Mouse (Mus musculus) E14TG2a.4 (cell line): ENCODE data around the gene Sde2.

Experiments used
- H3K27me3 ChIP-seq: 2 replicates; pipeline ENCODE4 v1.6.1; 2014; ENCODE audit warnings: low read length, control low read depth; ENCODE audit not compliant: insufficient read depth
- H3K36me3 ChIP-seq: 2 replicates; pipeline ENCODE4 v1.6.1; 2014; ENCODE audit warnings: low read length, control low read depth; ENCODE audit not compliant: insufficient read depth
- H3K4me1 ChIP-seq: replicated peaks from 2 replicates; pipeline ENCODE4 v1.6.1; 2014; ENCODE audit warnings: low read depth, low read length, control low read depth
- H3K4me3 ChIP-seq: replicated peaks from 2 replicates; pipeline ENCODE4 v1.5.1; 2014; ENCODE audit warnings: mild to moderate bottlenecking, low read length
- H3K9me3 ChIP-seq: 2 replicates; pipeline ENCODE4 v1.6.1; 2014; ENCODE audit warnings: low read length, control low read depth
- CTCF ChIP-seq: conservative IDR thresholded peaks from 2 replicates; pipeline ENCODE4 v1.5.1; 2014; ENCODE audit warnings: low read length
- NANOG ChIP-seq: IDR thresholded peaks from 2 replicates; pipeline ENCODE4 v1.6.1; 2014; ENCODE audit warnings: borderline replicate concordance, low read length, mixed read lengths
- POU5F1 ChIP-seq: IDR thresholded peaks from 2 replicates; pipeline ENCODE4 v1.6.1; 2014; ENCODE audit warnings: low read length, borderline replicate concordance

Sde2 gene

GRCm38 (mm10) chr1:180866001-180866400 is 15.1 kb downstream of the Sde2 start:
- H3K4me1 ChIP-seq, result peaks cover 58% of the 10 kb centered on the region
- H3K4me3 ChIP-seq, result no peak overlapping the region
- TF ChIP-seq NANOG, result no peak
- no peak for TF ChIP-seq CTCF
- TF ChIP-seq POU5F1, result no peak
- H3K27me3 ChIP-seq, result no peaks in the 10 kb centered on the region
- peaks cover 75% of the 10 kb centered on the region for H3K36me3 ChIP-seq
- no peaks in the 10 kb centered on the region for H3K9me3 ChIP-seq

- no peaks in the 10 kb centered on the region for H3K9me3 ChIP-seq
- H3K4me1 ChIP-seq, result peaks cover 57% of the 10 kb centered on the region
- peaks cover 6% of the 10 kb centered on the region; the same call in 1 of the 2 replicates for H3K27me3 ChIP-seq
- H3K36me3 ChIP-seq, result peaks cover 35% of the 10 kb centered on the region
- TF ChIP-seq CTCF (no peak), NANOG (no peak), POU5F1 (no peak)
- H3K4me3 ChIP-seq, result no peak overlapping the region
Observed at GRCm38 (mm10) chr1:180870122-180870650, 19.3 kb downstream of the Sde2 start.

- H3K4me3 ChIP-seq, result no peak overlapping the region
- TF ChIP-seq NANOG (no peak), CTCF (peak; percentile 64)
- H3K36me3 ChIP-seq, result peaks cover 7% of the 10 kb centered on the region; the same call in 1 of the 2 replicates
- peaks cover 6% of the 10 kb centered on the region; the same call in 1 of the 2 replicates for H3K27me3 ChIP-seq
- peaks cover 11% of the 10 kb centered on the region for H3K9me3 ChIP-seq
- peaks cover 59% of the 10 kb centered on the region for H3K4me1 ChIP-seq
Observed at GRCm38 (mm10) chr1:180873861-180874484, 23.0 kb downstream of the Sde2 start.

DNA sequence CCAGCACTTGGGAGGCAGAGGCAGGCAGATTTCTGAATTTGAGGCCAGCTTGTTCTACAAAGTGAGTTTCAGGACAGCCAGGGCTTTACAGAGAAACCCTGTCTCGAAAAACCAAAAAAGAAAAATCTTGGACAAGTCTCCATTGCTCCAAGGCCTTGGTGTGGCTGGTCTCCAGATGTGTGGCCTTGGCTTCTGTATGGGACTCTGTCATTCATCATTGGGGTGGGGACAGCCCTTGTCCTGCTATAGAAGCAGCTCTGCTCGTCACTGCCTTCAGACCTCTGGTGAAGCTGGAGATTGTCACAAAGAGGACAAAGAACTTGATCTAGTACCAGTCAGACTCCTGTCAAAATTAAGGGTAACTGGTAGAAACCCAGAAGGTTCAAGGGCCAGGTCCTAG is 23.7 kb downstream of the Sde2 start:
- H3K4me3 ChIP-seq, result 0 out of 2 replicates have a peak overlapping the region, but pooled peaks have one; percentile 10
- peaks cover 59% of the 10 kb centered on the region for H3K4me1 ChIP-seq
- H3K36me3 ChIP-seq, result peaks cover 9% of the 10 kb centered on the region; the same call in 1 of the 2 replicates
- peaks cover 6% of the 10 kb centered on the region; the same call in 1 of the 2 replicates for H3K27me3 ChIP-seq
- peaks cover 11% of the 10 kb centered on the region for H3K9me3 ChIP-seq
- TF ChIP-seq POU5F1, result no peak
- no peak for TF ChIP-seq CTCF

DNA sequence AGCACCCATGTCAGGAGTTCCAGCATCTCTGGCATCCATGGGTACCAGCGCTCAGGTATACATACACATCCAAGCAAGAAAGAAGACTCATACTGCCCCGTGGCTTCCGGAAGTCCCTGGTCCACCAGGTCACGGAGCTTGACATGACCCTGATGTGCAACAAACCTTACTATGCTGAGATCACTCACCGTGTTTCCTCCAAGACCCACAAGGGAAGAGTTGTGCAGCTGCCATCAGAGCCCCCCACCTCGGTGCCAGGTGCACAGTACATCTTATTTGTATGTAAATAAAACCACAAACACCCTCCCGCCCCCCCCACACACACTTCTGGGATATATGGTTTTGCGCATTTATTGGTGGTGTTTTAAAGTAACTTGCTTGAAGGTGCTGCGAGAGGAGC is 24.2 kb downstream of the Sde2 start:
- peaks cover 54% of the 10 kb centered on the region for H3K4me1 ChIP-seq
- peaks cover 6% of the 10 kb centered on the region; the same call in 1 of the 2 replicates for H3K27me3 ChIP-seq
- peaks cover 9% of the 10 kb centered on the region; the same call in 1 of the 2 replicates for H3K36me3 ChIP-seq
- TF ChIP-seq NANOG (no peak), POU5F1 (no peak), CTCF (no peak)
- H3K9me3 ChIP-seq, result peaks cover 11% of the 10 kb centered on the region
- H3K4me3 ChIP-seq, result 0 out of 2 replicates have a peak overlapping the region, but pooled peaks have one; percentile 10

- peaks cover 48% of the 10 kb centered on the region for H3K4me1 ChIP-seq
- H3K4me3 ChIP-seq, result no peak overlapping the region
- TF ChIP-seq NANOG (no peak), CTCF (peak; percentile 52)
Observed at GRCm38 (mm10) chr1:180877466-180877865, 26.5 kb downstream of the Sde2 start.

DNA sequence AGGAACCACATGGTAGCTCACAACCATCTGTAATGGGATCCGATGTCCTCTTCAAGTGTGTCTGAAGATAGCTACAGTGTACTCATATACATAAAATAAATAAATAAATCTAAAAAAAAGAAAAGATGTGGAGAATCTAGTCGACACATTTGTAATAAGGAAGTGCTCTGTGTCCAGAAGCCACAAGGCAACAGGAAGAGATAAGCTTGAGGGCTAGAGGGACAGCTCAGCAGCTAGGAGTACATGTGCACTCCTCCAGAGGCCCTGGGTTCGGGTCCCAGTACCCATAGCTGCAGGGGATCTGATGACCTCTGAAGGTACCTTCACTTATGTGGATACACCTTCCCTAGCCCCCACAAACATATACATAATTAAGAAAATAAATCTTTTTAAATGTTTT is 30.8 kb downstream of the Sde2 start:
- Histone ChIP-seq H3K36me3 (peaks cover 9% of the 10 kb centered on the region; the same call in 1 of the 2 replicates), H3K4me3 (no peak overlapping the region), H3K9me3 (peaks cover 9% of the 10 kb centered on the region), H3K4me1 (peaks cover 61% of the 10 kb centered on the region), H3K27me3 (no peaks in the 10 kb centered on the region)
- TF ChIP-seq POU5F1 (no peak), CTCF (no peak), NANOG (no peak)

More at GRCm38 (mm10) chr1:180877466-180877865, 26.5 kb downstream of the Sde2 start:
- Histone ChIP-seq H3K27me3 (peaks cover 6% of the 10 kb centered on the region; the same call in 1 of the 2 replicates), H3K9me3 (peaks cover 11% of the 10 kb centered on the region), H3K36me3 (peaks cover 9% of the 10 kb centered on the region; the same call in 1 of the 2 replicates)

DNA sequence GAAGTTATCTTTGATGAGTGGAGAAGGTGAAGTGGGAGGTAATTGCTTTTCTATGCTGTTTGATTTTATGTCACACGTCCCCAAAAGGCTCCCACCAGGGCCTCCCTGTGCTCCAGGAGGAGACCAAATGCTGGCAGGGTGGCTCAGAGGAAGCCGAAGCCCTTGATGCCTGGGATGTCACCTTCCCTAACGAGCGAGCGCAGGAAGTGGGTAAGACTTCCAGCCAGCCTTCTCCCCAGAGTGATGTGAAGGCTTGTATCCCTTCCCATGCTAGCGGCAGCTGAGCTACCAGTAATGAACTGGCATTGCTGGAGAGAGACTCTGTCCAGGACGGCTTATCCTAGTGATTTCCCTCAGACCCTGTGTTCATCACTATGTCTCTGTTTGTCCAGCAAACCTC is 32.8 kb downstream of the Sde2 start:
- H3K27me3 ChIP-seq, result no peaks in the 10 kb centered on the region
- peaks cover 5% of the 10 kb centered on the region; the same call in 1 of the 2 replicates for H3K36me3 ChIP-seq
- peaks cover 65% of the 10 kb centered on the region for H3K4me1 ChIP-seq
- no peaks in the 10 kb centered on the region for H3K9me3 ChIP-seq
- no peak for TF ChIP-seq POU5F1
- TF ChIP-seq NANOG, result no peak
- no peak for TF ChIP-seq CTCF
- peak overlapping the region; percentile 62 for H3K4me3 ChIP-seq
